Mouse (Mus musculus) olfactory bulb, adult 2 months (tissue): ENCODE results near the gene Hsd3b7.

Experiments
- CTCF ChIP-seq: fragments of 200-500 bp; IDR thresholded peaks from 2 replicates; pipeline ENCODE4 v1.5.1; 2012; ENCODE audit warnings: low read depth, mild to moderate bottlenecking, low read length, moderate library complexity; ENCODE audit not compliant: insufficient read depth
- POLR2A ChIP-seq: fragments of 200-500 bp; IDR thresholded peaks from 2 replicates; pipeline ENCODE4 v1.6.1; 2012; ENCODE audit warnings: mild to moderate bottlenecking, low read depth, low read length, moderate library complexity; ENCODE audit not compliant: insufficient read depth

- TF ChIP-seq POLR2A = no peak
- TF ChIP-seq CTCF = no peak
These were observed 23.4 kb upstream of the Hsd3b7 start for GRCm38 (mm10) chr7:127776878-127777473.
